Mouse (Mus musculus): ENCODE measurements at regions not wholly inside any gene's neighbourhood (a gene's known extent, or its start where the extent isn't known, plus 50 kb on each side); places are given as distances from the start of the nearest gene placed in this dataset.
A peak's percentile ranks its signal among the peaks of the same experiment; 100 is the strongest.
"Not testable (repeated sequence)": the region's sequence is repeated elsewhere in the genome, so short reads cannot be mapped to it uniquely, and the experiment has no call there.

DNA sequence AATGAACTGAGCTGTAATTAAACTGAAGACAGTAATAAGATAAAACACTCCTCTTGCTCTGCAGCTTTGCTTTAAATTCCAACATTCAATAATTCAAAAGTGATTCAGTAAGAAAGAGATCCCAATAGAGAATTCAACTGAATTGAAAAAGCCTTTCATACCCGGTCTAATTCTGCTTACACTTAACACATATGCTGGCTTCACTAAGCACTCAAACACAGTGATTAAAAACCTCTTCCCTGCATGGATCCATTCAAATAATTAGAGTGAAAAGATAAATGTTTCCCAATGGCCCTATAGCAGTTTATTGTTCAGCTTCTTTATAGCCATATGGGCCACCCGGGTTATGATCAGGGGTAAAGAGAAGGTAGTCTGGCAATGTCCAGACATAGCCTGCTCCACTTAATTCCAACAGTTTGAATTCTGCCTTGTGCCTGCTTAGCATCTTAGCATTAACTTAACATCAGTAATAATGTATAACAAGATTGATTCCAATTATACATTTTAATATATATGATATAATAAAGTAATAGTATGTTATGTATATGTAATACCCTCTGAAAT is 659.9 kb upstream of the Kcnd2 start:
- no peak for DNase-seq (ENCODE audit: low read depth, low spot score)

DNA sequence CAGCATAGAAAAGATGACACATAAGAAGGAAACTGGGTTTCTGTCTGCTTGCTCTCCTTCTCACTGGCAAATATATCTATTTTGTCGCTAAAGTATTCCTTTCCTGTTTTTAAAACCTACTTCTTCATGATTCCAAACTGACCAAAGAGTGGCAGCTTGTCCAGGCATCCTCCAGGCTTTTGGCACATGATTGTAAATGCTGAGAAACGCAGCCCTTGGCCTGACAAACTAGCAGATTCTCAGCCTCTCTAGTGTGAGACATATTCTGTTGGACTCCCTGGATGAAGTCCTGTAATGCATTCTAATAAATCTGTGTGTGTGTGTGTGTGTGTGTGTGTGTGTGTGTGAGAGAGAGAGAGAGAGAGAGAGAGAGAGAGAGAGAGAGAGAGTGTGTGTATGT is 642.7 kb upstream of the Kcnd2 start:
- no peak for DNase-seq (ENCODE audit: low read depth, low spot score)

DNA sequence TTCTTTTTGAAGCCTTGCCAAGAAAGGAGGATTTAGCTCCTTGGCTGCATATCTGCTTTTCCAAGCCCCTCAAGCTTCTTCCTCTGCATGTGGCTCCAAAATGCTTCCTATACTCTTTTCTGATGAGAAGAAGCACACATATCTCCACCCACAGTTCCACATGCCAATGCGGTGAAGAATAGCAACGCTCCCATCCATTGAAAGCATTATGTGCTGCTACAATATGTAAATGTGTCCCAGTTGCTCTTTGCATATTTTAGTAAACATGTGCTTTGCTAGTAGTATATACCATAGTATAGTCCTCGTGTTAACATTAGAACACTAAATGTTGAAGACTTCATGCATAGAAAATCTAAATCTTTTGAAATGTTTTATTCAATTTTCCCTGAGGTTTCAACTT is 640.6 kb upstream of the Kcnd2 start:
- DNase-seq (ENCODE audit: low read depth, low spot score) = peak; percentile 4

DNA sequence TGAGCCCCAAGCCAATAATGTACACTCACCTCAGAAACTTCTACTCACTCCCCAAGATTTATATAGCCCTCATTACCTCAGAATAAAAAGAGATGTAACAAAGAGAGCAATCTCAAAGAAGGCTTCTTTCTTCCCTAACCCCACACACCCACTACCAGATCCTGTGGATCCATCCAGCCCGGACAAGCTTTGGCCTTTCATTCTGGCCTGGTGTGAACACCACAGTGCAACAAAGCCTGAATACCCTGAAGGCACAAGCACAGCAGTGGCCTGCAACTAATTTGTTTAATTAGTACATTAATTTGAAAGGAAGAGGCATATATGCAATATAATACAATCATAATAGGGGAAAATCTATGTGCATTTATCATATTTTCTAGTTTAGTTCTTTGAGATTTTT is 616.5 kb upstream of the Kcnd2 start:
- DNase-seq (ENCODE audit: low read depth, low spot score) = no peak

DNA sequence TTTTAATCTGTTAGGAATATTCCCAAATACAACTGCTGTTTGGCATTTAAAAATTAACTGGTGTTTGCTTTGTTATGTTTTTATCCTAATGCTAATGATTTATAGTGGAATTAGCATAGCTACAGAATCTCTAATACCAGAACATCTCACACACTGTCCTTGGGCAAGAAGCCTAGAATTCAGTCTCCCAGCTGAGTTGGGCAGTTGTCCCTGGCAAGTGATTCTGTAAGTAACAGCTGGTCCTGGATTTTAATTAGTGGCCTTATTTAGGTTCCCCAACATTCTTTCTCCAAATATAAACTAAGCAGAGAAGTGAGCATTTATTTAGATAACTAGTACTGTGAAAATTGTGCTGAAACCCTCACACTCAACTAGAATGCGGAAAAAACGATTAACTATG is 611.1 kb upstream of the Kcnd2 start:
- peak; percentile 48 for DNase-seq (ENCODE audit: low read depth, low spot score)

DNA sequence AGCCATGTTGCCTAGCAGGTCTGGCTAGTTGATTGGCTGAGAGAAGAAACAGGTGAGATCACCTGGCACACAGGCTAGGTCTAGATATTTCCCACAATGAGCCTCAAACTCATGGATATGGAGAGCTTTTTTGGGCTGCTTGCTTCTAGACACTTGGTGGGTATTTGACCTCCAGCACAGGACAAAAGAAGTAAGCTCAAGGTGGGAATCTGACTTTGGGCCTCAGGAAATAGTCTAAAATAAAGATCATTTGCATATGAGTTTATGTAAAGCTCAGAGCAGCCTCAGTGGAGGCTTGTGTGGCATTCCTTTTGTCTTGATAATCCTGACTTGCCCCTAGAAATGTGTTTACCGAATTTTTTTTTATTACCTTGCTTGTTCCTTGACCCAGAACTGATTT is 594.8 kb upstream of the Kcnd2 start:
- no peak for DNase-seq (ENCODE audit: low read depth, low spot score)

DNA sequence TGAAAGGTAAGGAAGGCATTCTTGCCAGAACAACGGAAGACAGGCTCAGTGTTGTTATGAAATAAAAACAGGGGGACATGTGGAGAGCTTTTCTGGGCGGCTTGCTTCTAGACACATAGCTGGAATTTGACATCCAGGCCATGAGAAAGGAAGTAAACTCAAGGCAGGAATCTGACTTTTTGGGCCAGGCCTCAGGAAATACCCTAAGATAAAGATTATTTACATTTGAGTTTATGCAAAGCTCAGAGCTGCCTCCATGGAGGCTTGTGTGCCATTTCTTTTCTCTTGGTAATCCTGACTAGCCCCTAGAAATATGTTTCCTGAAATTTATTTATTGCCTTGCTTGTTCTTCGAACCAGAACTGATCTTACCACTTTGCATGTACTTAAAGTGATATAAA is 588.9 kb upstream of the Kcnd2 start:
- no peak for DNase-seq (ENCODE audit: low read depth, low spot score)

DNA sequence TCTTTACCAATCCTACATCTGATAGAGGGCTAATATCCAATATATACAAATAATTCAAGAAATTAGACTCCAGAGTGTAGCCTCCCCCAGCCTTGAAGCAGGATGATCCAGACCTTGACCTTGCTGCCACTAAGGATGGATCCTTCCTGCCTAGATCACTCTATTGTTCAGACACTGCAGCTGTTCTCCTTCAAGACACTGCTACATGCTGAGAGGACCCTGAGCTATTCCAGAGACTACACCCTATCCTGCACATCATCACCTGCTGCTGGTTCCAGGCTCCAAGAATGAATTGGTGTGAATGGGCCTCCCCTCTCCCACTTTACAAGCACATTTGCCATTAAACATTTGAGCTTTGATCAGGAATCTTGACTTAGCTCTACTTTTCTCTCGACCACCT is 588.2 kb upstream of the Kcnd2 start:
- no peak for DNase-seq (ENCODE audit: low read depth, low spot score)

DNA sequence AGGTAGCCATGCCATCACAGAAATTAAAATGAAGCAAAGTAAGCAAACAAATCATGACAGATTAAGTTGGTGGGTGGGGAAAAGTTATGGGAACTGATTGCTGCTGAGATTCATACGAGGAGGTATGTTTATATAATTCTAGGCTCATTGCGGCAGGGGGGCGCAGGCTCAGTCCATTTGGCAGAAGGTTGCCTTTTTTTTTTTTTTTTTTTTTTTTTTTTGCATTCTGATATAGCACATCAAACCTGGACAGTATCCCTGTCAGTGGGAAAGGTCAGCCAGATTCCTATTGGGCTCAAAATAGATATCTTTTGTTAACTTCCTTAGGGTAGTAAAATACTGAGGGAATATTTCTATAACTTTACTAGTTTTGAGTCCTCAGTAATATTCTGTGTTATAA is 575.0 kb upstream of the Kcnd2 start:
- DNase-seq (ENCODE audit: low read depth, low spot score) = no peak

DNA sequence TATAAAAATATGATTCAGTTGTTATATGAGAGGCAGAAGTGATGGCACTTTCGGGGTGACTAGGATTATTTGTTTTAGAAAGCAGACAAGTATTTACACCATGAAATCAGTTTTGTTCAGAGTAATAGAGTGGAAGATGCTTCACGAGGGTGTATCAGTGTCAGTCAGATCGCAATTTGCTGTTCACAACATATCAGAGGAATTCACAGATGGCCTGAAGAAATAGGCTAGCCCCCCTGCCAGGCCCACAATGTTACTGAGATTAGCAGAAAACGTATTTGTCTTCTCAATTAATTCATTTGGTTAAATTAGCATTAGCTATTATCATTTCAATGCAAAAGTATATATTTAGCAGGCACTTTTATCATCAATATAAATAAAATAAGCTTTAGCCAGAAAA is 573.9 kb upstream of the Kcnd2 start:
- no peak for DNase-seq (ENCODE audit: low read depth, low spot score)

DNA sequence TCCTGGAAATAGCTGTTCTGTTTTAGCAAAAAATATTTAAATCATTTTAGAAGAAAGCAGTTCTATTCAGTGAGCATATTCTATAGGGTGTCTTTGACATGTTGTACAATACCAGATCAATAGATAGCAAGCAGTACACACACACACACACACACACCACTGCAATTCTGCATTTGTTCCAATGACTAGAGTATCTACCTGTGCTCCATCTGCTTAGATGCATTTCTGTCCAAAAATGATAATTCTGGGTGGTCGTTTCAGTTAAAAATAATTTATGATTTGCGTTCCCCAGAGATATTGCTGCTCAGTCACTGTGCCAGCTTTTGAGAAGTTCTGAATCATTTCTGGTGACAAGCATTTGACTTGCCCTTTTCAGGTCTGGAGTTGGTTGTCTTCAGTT is 573.5 kb upstream of the Kcnd2 start:
- no peak for DNase-seq (ENCODE audit: low read depth, low spot score)

DNA sequence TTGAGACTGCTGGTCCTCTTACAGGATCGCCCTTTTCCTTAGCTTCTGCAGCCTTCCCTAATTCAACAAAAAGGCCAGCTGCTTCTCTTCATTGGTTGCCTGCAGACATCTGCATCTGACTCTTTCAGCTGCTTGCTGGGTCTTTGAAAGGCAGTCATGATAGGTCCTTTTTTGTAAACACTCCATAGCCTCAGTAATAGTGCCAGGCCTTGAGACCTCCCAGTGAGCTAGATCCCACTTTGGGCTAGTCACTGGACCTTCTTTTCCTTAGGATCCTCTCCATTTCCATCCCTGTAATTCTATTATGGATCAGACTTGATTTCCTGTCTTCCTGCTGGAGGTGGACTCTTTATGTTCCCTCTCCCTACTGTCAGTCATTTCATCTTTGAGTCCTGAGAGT is 558.3 kb upstream of the Kcnd2 start:
- no peak for DNase-seq (ENCODE audit: low read depth, low spot score)

DNA sequence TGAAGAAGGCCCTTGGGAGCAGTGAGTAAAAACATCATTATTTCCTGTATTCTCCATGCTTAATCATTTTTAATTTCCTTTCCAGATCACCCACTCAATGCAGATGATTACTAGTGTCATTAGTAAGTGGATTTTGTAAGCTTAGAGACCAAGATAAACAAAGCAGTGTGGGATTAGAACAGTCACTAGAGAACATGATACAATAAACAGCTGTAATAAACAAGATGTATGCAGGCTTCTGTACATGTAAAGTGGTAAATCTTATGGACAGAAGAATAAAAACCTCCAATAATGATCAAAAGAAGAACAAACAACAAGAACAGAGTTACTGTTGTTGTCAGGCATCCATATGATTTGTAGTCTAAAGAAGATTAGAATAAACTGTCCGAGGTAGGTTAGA is 542.1 kb upstream of the Kcnd2 start:
- no peak for DNase-seq (ENCODE audit: low read depth, low spot score)

DNA sequence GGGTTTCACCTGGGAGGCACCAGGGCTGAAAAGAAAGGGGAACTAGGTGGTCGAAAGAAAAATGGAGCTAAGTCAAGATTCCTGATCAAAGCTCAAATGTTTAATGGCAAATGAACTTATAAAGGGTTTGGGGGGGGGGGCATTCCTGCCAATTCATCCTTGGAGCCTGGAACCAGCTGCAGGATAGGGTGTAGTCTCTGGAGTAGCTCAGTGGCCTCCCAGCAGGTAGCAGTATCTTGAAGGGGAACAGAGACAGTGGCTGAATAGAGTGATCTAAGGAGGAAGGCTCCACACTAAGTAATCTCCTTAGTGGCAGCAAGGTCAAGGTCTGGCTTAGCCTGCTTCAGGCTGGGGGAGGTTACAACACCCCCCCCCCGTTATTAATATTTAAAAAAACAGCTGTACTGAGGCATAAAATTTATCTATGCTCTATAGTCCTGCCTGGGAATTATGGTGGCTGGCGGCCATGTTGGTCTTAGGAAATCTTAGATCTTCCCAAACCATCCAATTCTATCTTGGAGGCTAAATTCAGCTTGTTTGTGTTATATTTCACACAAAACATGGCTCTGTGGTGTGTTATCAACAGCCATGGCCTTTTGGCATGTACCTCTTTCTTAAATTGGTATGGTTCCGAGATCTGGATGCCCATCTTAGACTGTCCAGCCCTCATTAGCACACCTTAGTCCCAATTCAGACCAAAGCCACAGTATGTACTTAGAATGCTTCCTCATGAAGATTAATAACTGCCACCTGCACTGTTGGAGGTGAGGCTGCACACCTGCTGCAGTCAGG is 528.7 kb upstream of the Kcnd2 start:
- not testable (repeated sequence) for DNase-seq (ENCODE audit: low read depth, low spot score)

DNA sequence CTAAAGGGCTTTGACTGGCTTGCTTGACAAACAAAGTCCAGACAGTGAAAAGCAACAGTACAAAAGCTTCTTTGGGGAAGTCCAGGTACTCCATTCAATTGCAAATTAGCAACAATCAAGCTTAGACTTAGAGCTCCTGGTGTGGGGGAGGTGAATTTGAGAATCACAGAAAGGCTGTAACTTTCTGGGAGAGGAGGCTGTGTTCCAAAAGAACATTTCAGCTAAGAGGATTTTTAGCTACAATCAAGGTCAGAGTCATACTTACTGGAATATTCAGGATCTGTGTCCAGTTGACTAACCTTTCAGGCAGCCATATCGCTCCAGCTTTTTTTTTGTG is 528.1 kb upstream of the Kcnd2 start:
- not testable (repeated sequence) for DNase-seq (ENCODE audit: low read depth, low spot score)

DNA sequence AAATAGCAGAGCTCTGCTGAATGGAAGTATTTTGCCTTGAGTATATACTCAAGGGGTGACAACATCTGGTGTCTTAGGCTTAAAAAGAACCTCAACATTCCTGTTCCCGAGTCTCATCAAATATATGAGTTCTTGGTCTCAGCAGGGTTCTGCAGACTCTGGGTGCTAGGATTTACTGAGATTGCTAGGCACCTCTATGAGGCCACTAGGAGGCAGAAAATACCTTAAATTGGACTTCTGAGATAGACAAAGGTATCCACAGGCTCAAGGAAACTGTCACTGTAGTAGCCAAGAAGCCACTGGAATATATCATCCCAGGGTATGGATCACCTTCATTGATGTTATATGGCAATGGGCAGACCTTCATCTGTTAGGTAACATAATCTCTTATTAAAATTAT is 489.4 kb upstream of the Kcnd2 start:
- DNase-seq (ENCODE audit: low read depth, low spot score) = no peak

DNA sequence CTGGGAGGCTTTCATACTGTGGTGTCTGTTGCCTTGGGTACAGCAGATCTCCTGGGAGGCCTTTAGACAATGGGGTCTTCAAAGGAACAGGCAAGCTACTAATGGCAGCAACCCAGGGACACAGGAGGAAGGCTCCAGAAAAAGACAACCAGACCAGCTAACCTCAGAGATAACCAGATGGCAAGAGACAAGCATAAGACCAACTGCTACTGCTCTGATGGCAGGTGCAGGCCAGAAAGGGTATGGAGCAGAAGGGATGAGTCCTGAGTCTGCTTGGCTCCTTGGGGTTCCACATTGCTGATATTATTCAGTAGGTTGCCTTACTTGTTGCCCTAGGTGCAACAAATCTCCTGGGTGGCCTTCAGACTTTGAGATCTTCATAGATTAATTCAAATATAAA is 476.2 kb upstream of the Kcnd2 start:
- no peak for DNase-seq (ENCODE audit: low read depth, low spot score)

DNA sequence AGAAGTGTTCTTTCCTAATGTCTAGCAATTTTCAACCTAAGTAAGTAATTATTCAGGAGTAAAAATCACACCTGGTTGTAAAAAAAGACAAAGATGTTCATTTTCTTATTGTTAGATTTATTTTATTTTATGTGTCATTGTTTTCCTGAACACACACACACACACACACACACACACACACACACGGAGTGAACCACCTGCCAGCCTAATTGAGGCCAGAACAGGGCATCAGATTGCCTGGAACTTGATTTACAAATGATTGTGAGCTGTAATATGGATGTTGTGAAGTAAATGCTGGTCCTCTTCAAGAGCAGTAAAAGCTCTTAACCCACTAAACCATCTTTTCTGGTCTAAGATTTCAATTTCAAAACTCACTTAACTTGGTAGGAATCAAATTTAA is 474.9 kb upstream of the Kcnd2 start:
- DNase-seq (ENCODE audit: low read depth, low spot score) = no peak

DNA sequence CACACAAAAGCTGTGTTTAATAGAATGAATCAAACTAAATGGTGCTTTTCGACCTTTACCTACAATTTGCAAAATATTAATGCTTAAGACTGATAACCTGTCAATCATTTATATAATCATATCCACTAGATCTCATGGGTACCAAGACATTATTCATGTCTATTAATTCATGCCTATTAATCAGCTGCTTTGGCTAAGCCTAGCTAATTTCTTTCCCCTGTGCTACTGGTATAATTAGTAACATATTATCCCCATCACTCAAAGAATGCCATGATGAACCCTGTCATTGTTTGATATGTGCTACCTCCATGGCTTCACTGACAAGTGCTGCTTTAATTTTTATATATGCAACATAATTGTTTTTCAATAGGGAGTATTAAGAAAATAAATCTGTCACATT is 474.1 kb upstream of the Kcnd2 start:
- DNase-seq (ENCODE audit: low read depth, low spot score) = no peak

DNA sequence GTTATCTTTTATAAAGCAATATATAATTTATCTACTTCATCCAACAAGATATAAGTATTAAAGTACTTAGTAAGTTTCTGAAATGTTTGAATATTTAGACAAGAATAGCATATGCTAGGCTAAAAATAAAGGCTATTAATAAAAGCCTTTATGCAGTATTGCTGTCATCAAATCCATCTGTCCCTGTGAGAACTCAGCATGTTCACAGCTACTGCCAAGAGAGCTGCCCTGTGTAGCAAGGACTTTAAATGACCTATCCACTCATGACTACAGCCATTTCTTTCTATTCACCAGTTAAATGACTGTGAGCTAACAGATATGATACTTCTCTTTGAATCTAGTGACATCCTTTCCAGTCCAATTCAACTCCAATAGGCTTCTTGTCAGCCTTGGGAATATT is 458.1 kb upstream of the Kcnd2 start:
- DNase-seq (ENCODE audit: low read depth, low spot score) = no peak

DNA sequence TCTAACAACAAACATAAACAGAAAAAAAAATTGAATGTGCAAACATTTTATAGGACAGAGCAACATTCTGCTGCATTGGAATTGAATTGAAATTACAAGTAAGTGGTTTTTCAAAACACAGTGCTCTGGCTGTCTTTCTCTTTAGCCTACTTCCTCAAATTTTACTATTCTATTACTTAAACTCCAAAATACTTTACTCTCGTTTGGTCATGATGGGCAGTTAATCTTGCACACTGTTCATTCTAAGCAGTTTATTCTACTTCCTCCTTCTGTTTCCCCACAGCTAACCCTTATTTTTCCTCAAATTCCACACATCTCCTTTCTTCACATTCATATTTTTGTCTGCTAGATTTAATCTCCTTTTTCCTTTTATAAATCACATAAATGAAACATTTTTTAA is 454.0 kb upstream of the Kcnd2 start:
- no peak for DNase-seq (ENCODE audit: low read depth, low spot score)

DNA sequence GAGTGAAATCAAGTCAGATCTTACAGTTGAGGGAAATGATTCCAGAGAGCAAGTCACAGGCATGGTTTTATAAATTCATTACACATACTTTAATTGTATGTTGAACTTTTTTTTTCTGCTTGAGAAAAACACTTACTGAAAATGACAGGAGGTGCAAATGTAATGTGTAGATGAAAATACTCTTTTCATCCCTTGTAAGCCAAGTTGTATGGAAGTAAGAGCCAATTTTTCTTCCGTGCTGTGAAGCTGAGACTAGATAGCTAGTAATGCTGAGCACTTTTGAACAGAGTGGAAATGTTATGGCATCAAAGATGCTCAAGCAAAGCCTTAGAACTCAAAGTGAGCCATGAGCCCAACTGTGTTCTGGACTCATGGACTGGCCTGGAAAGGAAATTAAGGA is 439.4 kb upstream of the Kcnd2 start:
- no peak for DNase-seq (ENCODE audit: low read depth, low spot score)
